Mouse (Mus musculus): Measurements from ENCODE around the gene Sipa1l2.

Gene Sipa1l2

GRCm38 (mm10) chr8:125539056-125540013 lies 30.3 kb downstream of the Sipa1l2 start:
- DNase-seq (ENCODE audit: low read depth, low spot score): no peak

- no peak for DNase-seq (ENCODE audit: low read depth, low spot score)
These were observed 31.3 kb downstream of the Sipa1l2 start for GRCm38 (mm10) chr8:125538265-125538664.

DNA sequence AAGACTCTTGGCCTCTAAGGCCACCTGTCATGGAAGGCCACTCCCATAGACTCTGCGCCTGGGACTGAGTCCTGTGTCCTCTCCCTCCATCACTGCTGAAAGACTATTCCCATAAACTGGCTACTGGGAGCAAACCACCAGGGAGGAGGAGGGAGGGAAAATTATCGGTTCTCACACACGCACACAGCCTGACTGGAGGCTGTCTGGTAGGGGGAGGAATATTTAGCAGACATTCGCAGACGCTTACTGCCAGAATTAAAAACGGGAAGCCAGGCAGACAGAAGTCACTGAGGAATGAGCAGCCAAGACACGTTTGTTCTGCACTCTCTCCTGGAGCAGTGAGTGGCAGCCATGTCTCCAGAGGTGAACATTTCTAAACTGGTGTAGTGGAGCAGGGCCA lies 35.9 kb downstream of the Sipa1l2 start:
- no peak for DNase-seq (ENCODE audit: low read depth, low spot score)

DNA sequence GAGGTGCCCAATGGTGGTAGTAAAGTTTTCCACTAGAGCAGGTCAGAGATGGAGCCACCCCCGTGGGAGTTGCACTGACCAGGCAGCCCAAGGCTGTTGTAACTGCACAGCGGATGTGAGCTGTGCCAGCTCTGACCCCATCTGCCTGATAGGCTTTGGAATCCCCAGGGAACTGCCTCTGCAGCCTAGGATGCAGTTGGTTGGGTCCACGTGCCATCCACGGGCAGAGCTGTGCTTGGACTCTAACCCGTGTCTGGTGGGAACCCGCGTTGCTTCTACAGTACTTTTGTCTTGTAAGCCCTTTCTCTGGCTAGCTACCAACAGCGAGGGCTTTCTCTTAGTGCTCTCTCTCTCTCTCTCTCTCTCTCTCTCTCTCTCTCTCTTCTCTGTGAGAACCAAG lies 36.7 kb downstream of the Sipa1l2 start:
- no peak for DNase-seq (ENCODE audit: low read depth, low spot score)

- DNase-seq (ENCODE audit: low read depth, low spot score): no peak
These were observed 37.4 kb downstream of the Sipa1l2 start for GRCm38 (mm10) chr8:125532177-125532576.

GRCm38 (mm10) chr8:125531640-125532039 lies 38.0 kb downstream of the Sipa1l2 start:
- peak; percentile 48 for DNase-seq (ENCODE audit: low read depth, low spot score)

DNA sequence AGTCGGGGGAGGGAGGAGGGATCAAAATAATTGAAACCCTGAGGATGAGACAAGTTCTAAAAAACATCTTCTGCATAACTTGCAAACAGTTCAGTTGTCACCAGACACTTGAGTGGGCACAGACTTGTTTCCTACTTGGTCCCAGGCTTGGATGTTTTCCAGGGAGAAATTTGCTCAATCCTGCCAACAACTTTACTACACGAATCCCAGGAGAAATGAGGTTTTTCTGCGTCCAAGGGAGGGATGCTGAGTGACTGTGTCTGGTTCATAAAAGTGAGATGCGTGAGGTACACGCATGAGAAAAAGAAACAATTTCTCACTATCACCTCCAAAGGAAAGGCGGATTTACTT lies 38.5 kb downstream of the Sipa1l2 start:
- DNase-seq (ENCODE audit: low read depth, low spot score): no peak

GRCm38 (mm10) chr8:125530187-125531087 lies 39.2 kb downstream of the Sipa1l2 start:
- DNase-seq (ENCODE audit: low read depth, low spot score): peak; percentile 83

GRCm38 (mm10) chr8:125529019-125529418 lies 40.6 kb downstream of the Sipa1l2 start:
- DNase-seq (ENCODE audit: low read depth, low spot score): peak; percentile 39

DNA sequence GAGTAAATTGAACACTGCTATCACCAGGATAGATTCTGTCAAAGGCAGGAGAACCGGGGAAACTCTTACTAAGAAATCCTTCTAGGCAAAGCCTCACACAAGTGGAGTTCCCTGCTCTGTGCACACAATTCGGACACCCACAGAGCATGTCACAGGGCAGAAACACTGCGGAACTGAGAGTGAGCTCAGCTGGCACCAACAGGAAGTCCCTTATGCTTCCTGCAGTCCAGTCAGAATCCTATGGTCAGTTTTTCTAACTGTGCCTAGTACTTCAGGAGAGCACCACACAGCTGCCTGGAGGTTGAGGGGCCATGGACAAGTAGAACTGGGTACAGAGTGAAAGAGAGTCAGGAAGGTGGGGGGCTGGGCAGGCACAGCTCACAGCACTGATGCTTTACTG lies 41.7 kb downstream of the Sipa1l2 start:
- DNase-seq (ENCODE audit: low read depth, low spot score): no peak

- DNase-seq (ENCODE audit: low read depth, low spot score): peak; percentile 43
These were observed 42.6 kb downstream of the Sipa1l2 start for GRCm38 (mm10) chr8:125526999-125527398.

DNA sequence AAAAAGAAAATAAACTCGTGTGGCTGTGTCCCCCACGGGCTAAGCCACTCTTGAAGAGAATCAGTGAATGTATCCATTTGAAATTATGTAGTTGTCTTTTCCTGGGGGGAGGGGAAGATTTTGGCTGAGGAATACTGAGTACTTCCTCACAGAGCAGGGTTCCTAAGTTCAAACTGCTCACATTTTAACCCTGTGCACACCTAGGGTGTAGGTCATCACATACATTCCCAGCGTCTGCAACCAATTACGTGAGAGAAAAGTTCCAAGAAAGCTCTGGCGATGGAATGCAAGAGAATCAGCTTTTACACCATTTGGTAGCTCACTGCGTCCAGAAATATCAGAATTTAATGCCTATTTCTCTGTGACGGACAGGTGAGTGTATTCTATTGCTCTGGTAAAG lies 43.0 kb downstream of the Sipa1l2 start:
- DNase-seq (ENCODE audit: low read depth, low spot score): no peak

DNA sequence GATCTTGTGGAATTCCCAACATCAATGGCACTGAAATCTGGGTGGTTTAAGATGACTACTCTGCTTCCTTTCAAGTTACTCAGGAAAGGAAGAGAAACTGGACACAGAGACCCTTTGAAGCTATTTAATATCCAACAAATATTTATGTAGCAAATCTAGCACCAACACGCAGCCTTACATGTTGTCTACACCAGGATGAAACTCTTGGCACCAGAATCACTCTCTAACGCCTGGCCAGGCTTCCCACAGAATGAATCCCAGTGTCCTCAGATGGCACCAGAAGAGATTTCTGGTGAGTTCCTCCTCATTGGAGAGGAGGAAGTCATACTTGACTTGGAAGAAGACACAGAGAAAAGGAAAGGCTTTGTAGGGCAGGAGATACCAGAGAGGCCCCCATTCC lies 45.1 kb downstream of the Sipa1l2 start:
- DNase-seq (ENCODE audit: low read depth, low spot score): no peak

DNA sequence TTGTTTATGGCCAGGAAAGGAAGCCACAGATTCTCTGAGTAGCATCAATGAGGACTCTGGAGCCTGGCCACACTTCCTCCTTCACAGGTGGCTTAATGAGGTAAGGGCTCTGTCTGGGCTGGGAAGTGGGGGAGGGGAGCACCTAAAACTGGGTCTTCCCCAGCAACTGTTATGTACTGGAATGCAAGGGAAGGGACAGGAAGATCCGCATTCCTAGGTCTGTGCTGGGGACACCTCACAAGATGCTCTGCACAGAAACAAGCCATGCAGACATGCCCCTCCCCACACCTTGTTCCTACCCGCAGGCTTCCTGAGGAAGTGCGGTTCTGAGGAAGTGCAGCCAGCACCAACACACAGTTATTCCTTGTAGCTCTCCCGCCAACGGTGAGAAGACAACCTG lies 46.4 kb downstream of the Sipa1l2 start:
- peak; percentile 91 for DNase-seq (ENCODE audit: low read depth, low spot score)

DNA sequence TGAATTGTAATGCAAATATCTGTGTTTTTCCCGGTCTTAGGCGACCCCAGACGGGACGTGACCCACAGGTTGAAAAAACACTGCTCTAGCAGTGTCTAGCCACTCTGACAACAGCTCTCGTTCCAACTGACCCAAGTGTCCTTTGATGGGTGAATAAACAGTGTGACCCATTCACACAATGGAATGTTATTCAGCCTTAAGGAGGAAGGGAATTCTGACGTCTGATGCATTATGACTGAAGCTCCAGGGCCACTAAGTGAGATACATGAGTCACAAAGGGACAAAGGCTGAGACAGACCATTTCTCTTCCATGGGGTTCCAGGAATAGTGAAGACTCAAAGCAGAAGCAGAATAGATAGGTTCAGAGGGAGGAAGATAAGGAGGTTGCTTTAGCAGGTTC lies 47.5 kb downstream of the Sipa1l2 start:
- DNase-seq (ENCODE audit: low read depth, low spot score): no peak

GRCm38 (mm10) chr8:125521087-125521486 lies 48.5 kb downstream of the Sipa1l2 start:
- peak; percentile 46 for DNase-seq (ENCODE audit: low read depth, low spot score)

- peak; percentile 90 for DNase-seq (ENCODE audit: low read depth, low spot score)
These were observed 49.3 kb downstream of the Sipa1l2 start for GRCm38 (mm10) chr8:125520308-125520707.

GRCm38 (mm10) chr8:125518951-125519350 lies 50.7 kb downstream of the Sipa1l2 start:
- DNase-seq (ENCODE audit: low read depth, low spot score): no peak

DNA sequence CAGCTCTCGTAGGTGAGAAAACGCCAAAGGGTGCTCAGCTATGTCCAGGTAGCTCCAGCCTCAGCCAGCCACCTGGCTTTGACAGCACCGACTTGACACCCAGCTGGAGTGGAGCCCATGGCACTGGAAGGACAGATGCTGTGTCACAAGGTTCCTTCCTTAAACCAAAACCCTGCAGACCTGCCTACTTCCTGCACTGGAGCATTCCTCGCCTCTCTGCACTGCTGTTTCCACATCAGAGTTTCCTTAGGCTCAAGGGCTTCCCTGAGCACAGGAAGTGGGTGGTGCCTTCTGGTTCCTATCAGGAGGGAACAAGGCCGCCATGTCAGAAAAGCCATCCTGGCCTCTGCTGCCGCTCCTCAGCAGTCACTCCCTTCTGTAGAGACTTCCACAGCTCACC lies 51.3 kb downstream of the Sipa1l2 start:
- peak; percentile 66 for DNase-seq (ENCODE audit: low read depth, low spot score)

- DNase-seq (ENCODE audit: low read depth, low spot score): no peak
These were observed 52.2 kb downstream of the Sipa1l2 start for GRCm38 (mm10) chr8:125517397-125517796.

DNA sequence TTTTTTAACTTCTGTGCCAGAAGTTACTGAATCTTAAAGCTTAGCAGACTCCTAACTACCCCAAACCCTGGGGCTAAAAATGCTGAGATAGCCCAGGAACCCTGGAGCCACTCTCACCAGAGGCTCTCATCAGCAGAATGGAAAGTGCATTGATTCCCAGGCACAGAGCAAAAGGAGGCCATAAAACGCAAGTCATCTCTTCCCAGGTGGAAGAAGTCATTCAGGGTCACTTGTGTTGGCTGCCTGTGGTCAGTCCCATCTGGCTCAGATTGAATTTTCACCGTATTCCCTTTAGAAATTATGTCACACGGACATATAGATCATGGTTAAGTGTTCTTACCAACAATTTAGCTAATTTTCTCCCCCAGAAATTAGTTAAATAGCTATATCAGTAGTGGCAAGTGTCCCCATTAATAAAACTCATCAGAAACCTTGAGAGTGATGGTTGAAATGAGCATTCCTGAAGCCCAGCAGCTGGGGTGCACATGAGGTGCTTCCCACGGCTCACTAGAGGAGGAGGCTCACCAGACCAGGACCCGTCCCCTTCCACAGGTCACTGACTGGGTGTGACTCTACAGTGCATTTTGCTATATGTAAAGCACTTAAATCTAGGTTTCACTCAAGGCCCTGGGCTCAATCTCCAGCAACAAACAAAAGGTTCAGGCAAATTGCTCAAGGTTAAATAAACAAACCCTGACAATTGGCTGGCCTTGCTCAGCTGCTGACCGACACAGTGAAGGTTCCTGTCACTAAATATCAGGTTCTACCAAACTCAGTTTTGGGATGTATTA lies 53.3 kb downstream of the Sipa1l2 start:
- no peak for DNase-seq (ENCODE audit: low read depth, low spot score)

DNA sequence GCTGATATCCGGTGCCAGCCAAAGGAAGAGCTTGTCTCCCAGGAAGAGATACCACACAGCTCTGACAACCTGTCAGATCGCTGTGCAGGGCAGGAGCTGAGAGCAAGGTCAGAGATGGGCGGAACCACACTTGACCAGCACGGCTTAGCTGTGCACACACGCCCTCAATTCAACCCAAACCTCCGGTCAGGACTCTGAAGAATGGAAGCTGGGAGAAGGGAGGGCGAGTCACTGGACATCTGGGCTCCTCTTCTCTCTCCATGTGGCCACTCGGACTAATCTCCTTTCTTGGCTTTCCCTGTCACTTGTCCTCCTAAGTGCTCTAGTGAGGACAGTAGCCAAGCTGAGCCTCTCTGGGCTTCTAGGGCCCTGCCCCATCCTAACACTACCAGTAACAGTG lies 53.9 kb downstream of the Sipa1l2 start:
- no peak for DNase-seq (ENCODE audit: low read depth, low spot score)
